Mouse (Mus musculus) liver, embryonic 14.5 days (tissue): ENCODE data around the gene Ube4b.

Experiments
- CTCF ChIP-seq: IDR thresholded peaks from 2 replicates; pipeline ENCODE4 v1.5.1; 2016; ENCODE audit warnings: antibody characterized with exemption, low read depth, control low read depth
- EP300 ChIP-seq: IDR thresholded peaks from 2 replicates; pipeline ENCODE4 v1.6.1; 2016; ENCODE audit warnings: antibody characterized with exemption, low read depth

- no peak for TF ChIP-seq EP300
- TF ChIP-seq CTCF: no peak
Measured at GRCm38 (mm10) chr4:149396433-149397306, 29.9 kb downstream of the Ube4b start.
